Mouse (Mus musculus): ENCODE measurements around the gene Serpinb2. TPM values are rescaled to one million over a fixed set of nuclear protein-coding genes. Genes with fewer than 3 reads are reported as not detected.

Serpinb2 gene
- total and polyA plus RNA-seq, 3 experiments: not detected

- TF ChIP-seq MXI1 (IDR thresholded peaks at IDR 0.05; ENCODE audit: low read depth, low read length): no peak
- no peak for TF ChIP-seq RAD21 (IDR thresholded peaks at IDR 0.05; ENCODE audit: low read depth, low read length)
These were observed 48.3 kb downstream of the Serpinb2 start (continued) for GRCm38 (mm10) chr1:107559494-107559893.

- no peak for TF ChIP-seq TAL1 (IDR thresholded peaks at IDR 0.05; ENCODE audit: low read length)
- TF ChIP-seq SMC3 (IDR thresholded peaks at IDR 0.05; ENCODE audit: low read depth, low read length): peak; percentile 31
- no peak for TF ChIP-seq MYB (IDR thresholded peaks at IDR 0.05; ENCODE audit: low read depth, low read length)
- TF ChIP-seq POLR2AphosphoS5 (IDR thresholded peaks at IDR 0.05; ENCODE audit: borderline replicate concordance, low read depth, low read length): no peak
- TF ChIP-seq EP300 (IDR thresholded peaks at IDR 0.05; ENCODE audit: low read depth in 1 of 2, low read length in 2 of 2): no peak
- TF ChIP-seq RCOR1 (IDR thresholded peaks at IDR 0.05; ENCODE audit: low read depth, low read length): no peak
- TF ChIP-seq MAX (IDR thresholded peaks at IDR 0.05; ENCODE audit: low read length): no peak
- TF ChIP-seq ETS1 (IDR thresholded peaks at IDR 0.05; ENCODE audit: low read depth, low read length): no peak
- no peak for TF ChIP-seq MAFK (IDR thresholded peaks at IDR 0.05; ENCODE audit: borderline replicate concordance, low read depth, low read length)
- TF ChIP-seq JUND (IDR thresholded peaks at IDR 0.05; ENCODE audit: low read depth, low read length): no peak
- peak; percentile 25 for TF ChIP-seq RAD21 (IDR thresholded peaks at IDR 0.05; ENCODE audit: low read depth, low read length)
- TF ChIP-seq NRF1 (IDR thresholded peaks at IDR 0.05; ENCODE audit: insufficient read depth, low read depth, low read length, poor library complexity, severe bottlenecking): no peak
- TF ChIP-seq TCF12 (IDR thresholded peaks at IDR 0.05; ENCODE audit: low read depth, low read length): no peak
- no peak for TF ChIP-seq MYC (IDR thresholded peaks at IDR 0.05; ENCODE audit: low read depth, low read length)
- no peak for TF ChIP-seq ELF1 (IDR thresholded peaks at IDR 0.05; ENCODE audit: low read depth, low read length)
- no peak for TF ChIP-seq BHLHE40 (IDR thresholded peaks at IDR 0.05; ENCODE audit: borderline replicate concordance, low read depth, low read length)
- TF ChIP-seq ZKSCAN1 (IDR thresholded peaks at IDR 0.05; ENCODE audit: low read depth, low read length): no peak
- TF ChIP-seq ZMIZ1 (IDR thresholded peaks at IDR 0.05; ENCODE audit: low read depth, low read length): no peak
- no peaks in the 10 kb centered on the region for H3K4me1 ChIP-seq (ENCODE audit: control insufficient read depth in 1 of 2, insufficient read depth in 2 of 2, low read length in 2 of 2)
- no peaks in the 10 kb centered on the region for H3K36me3 ChIP-seq (ENCODE audit: control insufficient read depth in 1 of 2, insufficient read depth in 2 of 2, low read length in 2 of 2)
- H3K4me3 ChIP-seq (ENCODE audit: control insufficient read depth in 1 of 2, insufficient read depth in 1 of 2, low read depth in 2 of 2, low read length in 2 of 2): no peak overlapping the region
- H3K9ac ChIP-seq (ENCODE audit: control insufficient read depth, low read depth, low read length, poor library complexity, severe bottlenecking): no peak overlapping the region
- no peak for DNase-seq (ENCODE audit: low read depth, low spot score)
- no peaks in the 10 kb centered on the region for H3K79me2 ChIP-seq (ENCODE audit: control insufficient read depth, insufficient read depth, low read length, poor library complexity)
- no peak overlapping the region for H3K27ac ChIP-seq (ENCODE audit: control insufficient read depth, low read depth, low read length)
- H3K9me3 ChIP-seq (replicated peaks; ENCODE audit: insufficient read depth, low read length): no peaks in the 10 kb centered on the region
- 0 out of 4 replicates have a peak, but pooled peaks cover 0 to 2% of the 10 kb centered on the region in 2 experiments for H3K27me3 ChIP-seq (ENCODE audit: control insufficient read depth in 1 of 2, insufficient read depth in 2 of 2, low read length in 2 of 2)
These were observed 50.9 kb downstream of the Serpinb2 start for GRCm38 (mm10) chr1:107562110-107562509.

GRCm38 (mm10) chr1:107565644-107566043 is 54.4 kb downstream of the Serpinb2 start:
- H3K27me3 ChIP-seq (ENCODE audit: control insufficient read depth in 1 of 2, insufficient read depth in 2 of 2, low read length in 2 of 2): no peaks in the 10 kb centered on the region
- no peaks in the 10 kb centered on the region for H3K79me2 ChIP-seq (ENCODE audit: control insufficient read depth, insufficient read depth, low read length, poor library complexity)
- H3K27ac ChIP-seq (ENCODE audit: control insufficient read depth, low read depth, low read length): no peak overlapping the region
- no peaks in the 10 kb centered on the region for H3K4me1 ChIP-seq (ENCODE audit: control insufficient read depth in 1 of 2, insufficient read depth in 2 of 2, low read length in 2 of 2)
- TF ChIP-seq TAL1 (IDR thresholded peaks at IDR 0.05; ENCODE audit: low read length) (no peak), EP300 (IDR thresholded peaks at IDR 0.05; ENCODE audit: low read depth in 1 of 2, low read length in 2 of 2) (no peak), CTCF (IDR thresholded peaks at IDR 0.05 in 2 of 3, conservative IDR thresholded peaks at IDR 0.05 in 1 of 3; ENCODE audit: control insufficient read depth in 1 of 3, insufficient read depth in 1 of 3, low read depth in 2 of 3, low read length in 3 of 3, poor library complexity in 1 of 3, severe bottlenecking in 1 of 3) (peak in 1 of 3 experiments; percentile 28; a peak in 2 of 6 replicates), SMC3 (IDR thresholded peaks at IDR 0.05; ENCODE audit: low read depth, low read length) (peak; percentile 44), MAFK (IDR thresholded peaks at IDR 0.05; ENCODE audit: borderline replicate concordance, low read depth, low read length) (no peak), ELF1 (IDR thresholded peaks at IDR 0.05; ENCODE audit: low read depth, low read length) (no peak), SIN3A (IDR thresholded peaks at IDR 0.05; ENCODE audit: low read length) (no peak), ZC3H11A (IDR thresholded peaks at IDR 0.05; ENCODE audit: low read depth, low read length) (no peak), RAD21 (IDR thresholded peaks at IDR 0.05; ENCODE audit: low read depth, low read length) (peak; percentile 41), TCF12 (IDR thresholded peaks at IDR 0.05; ENCODE audit: low read depth, low read length) (no peak)
- no peaks in the 10 kb centered on the region for H3K36me3 ChIP-seq (ENCODE audit: control insufficient read depth in 1 of 2, insufficient read depth in 2 of 2, low read length in 2 of 2)
- H3K9me3 ChIP-seq (replicated peaks; ENCODE audit: insufficient read depth, low read length): no peaks in the 10 kb centered on the region
- no peak for DNase-seq (ENCODE audit: low read depth, low spot score)
- no peak overlapping the region for H3K4me3 ChIP-seq (ENCODE audit: control insufficient read depth in 1 of 2, insufficient read depth in 1 of 2, low read depth in 2 of 2, low read length in 2 of 2)
- no peak overlapping the region for H3K9ac ChIP-seq (ENCODE audit: control insufficient read depth, low read depth, low read length, poor library complexity, severe bottlenecking)
